Mouse (Mus musculus) E14TG2a.4 (cell line): ENCODE results near the gene Wdr95.

Experiments
- CTCF ChIP-seq: conservative IDR thresholded peaks from 2 replicates; pipeline ENCODE4 v1.5.1; 2014; ENCODE audit warnings: low read length
- NANOG ChIP-seq: IDR thresholded peaks from 2 replicates; pipeline ENCODE4 v1.6.1; 2014; ENCODE audit warnings: borderline replicate concordance, low read length, mixed read lengths

- no peak for TF ChIP-seq CTCF
- no peak for TF ChIP-seq NANOG
These were observed 22.7 kb downstream of the Wdr95 start for GRCm38 (mm10) chr5:149551179-149551578.
